Mouse (Mus musculus): Measurements from ENCODE around the gene Mindy4.

Mindy4 gene

DNA sequence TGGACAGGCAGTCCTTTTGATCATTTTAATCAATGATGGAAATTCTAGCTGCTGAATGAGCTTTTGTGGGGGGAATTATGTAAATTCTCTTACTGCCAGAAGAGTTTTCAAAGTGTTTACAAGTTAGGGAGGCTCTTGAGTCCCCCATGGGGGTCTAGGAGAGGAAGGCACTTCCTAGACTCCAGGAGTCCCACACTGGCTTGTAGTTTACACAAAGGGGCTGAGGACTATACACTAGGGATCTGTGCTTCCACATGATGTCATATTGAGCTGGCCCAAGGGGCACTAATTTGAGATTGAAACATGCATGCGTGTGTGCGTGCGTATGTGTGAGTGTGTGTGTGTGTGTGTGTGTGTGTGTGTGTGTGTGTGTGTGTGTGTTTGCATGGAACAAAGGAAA is 748 bp downstream of the Mindy4 start:
- in situ Hi-C loops (cut with MboI): no loop called here

- in situ Hi-C loops (cut with MboI): no loop called here
Measured at GRCm38 (mm10) chr6:55207786-55208185, 4.6 kb downstream of the Mindy4 start.

- in situ Hi-C loops (cut with MboI): no loop called here
Measured at GRCm38 (mm10) chr6:55210423-55211365, 7.5 kb downstream of the Mindy4 start.

GRCm38 (mm10) chr6:55214541-55214940 is 11.4 kb downstream of the Mindy4 start:
- in situ Hi-C loops (cut with MboI): no loop called here

DNA sequence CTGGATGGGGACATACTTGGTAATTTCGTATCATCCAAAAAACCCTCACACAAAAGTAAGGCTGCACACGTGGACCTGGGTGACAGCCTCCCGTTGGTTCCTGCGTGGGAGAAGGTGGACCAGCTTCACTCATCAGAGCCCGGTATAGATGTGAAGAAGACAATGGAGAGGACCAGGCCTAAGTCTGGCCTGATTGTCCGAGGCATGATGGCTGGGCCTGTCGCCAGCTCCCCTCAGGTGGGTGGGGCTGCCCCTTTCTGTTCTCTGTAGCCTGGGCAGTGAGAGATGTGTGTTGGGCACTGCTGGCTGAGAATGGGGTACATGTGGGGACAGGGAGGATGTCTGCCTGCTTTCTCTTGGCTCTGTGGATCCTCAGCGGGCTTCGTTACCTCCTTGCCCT is 15.0 kb downstream of the Mindy4 start:
- in situ Hi-C loops (cut with MboI): no loop called here

DNA sequence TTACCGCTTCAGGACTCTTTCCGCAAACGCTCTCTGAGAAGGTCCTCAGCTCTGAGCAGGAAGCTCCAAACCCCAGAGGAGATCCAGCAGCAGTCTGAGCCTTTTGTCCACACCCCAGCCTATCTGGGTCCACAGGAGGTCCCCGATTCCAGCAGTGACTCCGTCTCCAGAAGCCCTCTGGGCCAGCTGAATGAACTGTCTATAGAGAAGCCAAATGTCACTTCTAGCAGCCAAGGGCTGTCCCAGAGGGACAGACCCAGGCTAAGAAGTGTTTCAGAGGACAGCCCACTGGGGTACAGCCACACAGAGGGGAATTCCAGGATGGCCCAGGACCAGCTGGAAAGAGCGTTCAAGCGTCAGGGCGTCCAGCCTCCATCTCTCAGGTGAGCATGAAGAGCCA is 20.8 kb downstream of the Mindy4 start:
- in situ Hi-C loops (cut with MboI): no loop called here

- in situ Hi-C loops (cut with MboI): no loop called here
Measured at GRCm38 (mm10) chr6:55230048-55230447, 26.9 kb downstream of the Mindy4 start.

DNA sequence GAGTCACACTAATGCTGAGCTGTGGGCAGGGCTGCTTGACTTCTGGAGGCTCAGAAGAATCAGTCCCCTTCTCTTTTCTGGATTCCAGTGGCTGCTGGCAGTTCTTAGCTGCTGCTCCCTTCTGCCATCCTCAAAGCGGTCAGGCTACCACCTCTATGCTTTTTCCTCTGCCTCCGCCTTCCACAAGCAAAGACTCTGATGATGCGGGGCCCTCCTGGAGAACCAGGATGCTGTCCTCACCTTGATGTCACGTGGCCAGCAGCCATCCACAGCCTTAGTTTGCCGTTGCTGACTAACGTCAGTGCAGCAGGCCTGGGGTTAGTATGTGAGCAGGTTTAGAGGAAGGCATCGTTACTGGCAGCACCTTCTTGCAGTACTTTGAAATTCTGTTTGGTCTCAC is 28.9 kb downstream of the Mindy4 start:
- in situ Hi-C loops (cut with MboI): no loop called here

DNA sequence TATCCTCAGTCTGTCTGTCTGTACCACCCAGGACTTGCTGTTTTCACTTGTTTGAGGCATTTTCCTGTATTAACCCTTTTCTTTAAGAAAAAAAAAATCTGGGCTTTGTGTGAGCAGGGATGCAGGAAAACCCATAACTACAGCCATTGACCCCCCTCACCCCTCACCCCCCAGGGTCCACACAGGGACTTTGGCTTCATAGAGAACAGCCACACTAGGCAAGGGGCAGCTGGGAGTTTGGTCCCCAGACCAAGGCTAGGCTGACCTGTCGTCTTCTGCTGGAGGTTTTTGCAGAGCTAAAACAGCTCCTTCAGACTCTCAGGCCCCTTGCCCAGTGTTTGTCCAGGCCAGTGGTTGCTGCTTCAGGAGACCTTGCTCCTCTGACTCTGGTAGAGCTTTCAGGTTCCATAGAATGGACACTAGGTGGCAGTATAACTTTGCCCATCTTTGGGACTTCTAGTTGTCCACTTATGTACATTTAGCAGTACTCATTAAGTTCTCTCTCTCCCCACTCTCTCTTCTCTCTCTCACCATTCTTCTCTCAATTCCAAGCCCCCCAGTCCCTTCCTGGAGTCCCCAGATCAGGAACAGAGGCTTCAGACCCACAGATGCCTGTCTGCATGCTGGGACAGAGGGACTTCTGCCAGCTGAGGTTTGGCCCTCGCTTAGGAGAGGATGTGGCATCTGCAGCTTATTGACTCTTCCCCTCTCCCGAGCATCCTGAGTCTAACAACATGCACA is 29.5 kb downstream of the Mindy4 start:
- in situ Hi-C loops (cut with MboI): no loop called here

DNA sequence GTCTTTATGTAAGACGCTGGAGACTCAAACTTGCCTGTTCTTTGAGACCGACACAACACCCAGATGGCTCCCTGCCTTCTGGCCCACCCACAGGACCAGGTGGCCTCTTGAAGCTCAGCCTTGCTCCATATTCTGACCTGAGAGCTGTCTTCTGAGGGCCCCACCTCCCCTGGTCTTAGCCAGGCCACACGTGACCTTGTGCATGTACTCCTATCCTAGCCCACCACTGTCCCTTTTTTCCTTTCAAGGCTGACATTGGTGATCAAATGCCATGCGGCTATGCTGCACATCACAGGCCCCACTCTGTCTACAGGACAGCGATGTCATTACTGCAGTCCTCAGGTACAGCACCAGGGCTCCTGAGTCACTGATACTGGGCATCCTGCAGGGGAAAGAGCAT is 30.1 kb downstream of the Mindy4 start:
- in situ Hi-C loops (cut with MboI): no loop called here

- in situ Hi-C loops (cut with MboI): no loop called here
Measured at GRCm38 (mm10) chr6:55234636-55235035, 31.5 kb downstream of the Mindy4 start.

DNA sequence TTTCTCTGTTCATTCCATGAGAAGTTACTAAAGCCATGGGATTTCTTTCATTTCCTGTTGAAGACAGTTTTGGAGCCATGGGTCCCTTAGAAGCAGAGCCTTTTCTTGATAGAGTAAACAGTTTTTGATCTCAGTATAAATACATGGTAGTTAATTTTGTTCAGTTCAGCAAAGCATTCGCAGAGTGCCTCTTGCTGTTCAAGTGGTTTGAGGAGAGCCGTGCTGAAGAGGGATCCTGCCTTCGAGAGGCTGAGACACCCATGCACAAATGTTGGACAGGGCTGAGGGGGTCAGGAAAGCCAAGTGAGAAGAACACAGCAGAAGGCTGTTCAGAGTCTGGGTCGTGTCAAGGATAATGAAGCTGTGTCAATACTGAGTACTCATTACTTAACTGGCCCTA is 32.5 kb downstream of the Mindy4 start:
- in situ Hi-C loops (cut with MboI): no loop called here

DNA sequence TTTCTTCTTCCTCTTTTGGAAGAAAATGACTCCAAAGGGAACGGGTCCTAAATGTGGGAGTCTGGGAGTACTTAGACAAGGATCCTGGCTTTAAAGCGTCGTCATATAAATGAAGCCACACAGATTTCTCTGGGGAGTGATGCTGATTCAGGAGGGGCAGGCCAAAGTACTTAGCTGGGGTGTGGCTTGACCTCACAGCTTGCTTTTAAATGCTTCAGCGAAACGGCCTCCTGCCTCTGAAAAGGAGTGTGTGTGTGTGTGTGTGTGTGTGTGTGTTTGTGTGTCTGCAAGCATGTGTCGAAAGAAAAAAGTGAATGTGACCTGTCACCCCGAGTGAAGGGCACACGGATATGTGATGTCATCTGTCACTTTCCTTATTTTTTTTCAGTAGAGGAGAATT is 36.7 kb downstream of the Mindy4 start:
- in situ Hi-C loops (cut with MboI): no loop called here

DNA sequence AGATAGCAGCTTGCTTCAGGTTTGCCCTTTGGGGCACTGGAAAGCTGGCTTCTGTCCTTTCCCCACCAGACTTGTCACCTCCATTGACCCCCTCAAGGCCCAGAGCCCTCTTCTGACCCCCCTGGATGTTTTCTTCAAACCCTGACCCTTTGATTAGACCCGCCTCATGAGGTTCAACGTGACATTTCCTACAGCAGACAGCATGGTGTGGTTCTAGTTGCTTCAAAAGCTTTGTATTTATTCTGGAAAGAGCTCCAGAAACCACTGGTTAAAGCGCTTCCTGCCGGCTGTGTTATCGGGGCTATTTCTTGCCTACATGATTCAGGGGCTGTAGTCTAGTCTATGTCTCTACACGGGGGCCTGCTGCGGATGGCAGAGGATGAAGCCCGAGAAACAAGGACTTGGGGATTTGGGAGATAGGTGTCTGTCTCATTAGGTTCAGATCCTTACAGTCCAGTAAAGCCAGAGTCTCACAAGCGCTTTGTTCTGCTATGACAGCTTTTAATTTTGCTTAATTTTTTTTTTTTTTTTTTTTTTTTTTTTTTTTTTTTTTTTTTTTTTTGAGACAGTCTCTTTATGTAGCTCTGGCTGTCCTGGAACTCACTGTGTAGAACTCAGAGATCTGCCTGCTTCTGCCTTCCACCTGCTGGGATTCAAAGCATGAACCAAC is 37.5 kb downstream of the Mindy4 start:
- in situ Hi-C loops (cut with MboI): no loop called here

- in situ Hi-C loops (cut with MboI): no loop called here
Measured at GRCm38 (mm10) chr6:55241479-55241878, 38.3 kb downstream of the Mindy4 start.

DNA sequence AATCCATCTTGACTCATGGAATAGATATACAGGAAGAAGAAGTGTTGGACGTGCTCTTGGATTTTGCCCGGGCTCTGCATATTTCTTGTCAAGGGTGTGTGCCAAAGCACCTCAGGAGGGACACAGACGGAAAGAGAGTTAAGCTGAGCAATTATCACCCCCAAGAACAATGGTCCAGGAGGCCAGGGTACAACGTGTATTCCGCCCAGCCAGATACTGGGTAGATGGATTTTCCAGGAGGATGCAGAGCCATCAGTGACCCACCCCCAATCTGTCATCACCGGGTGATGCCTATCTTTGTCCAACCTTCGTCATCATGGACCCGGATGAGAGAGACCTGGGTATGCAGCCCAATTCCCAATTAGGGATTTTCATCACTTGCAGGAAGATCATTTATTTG is 42.5 kb downstream of the Mindy4 start:
- in situ Hi-C loops (cut with MboI): no loop called here

DNA sequence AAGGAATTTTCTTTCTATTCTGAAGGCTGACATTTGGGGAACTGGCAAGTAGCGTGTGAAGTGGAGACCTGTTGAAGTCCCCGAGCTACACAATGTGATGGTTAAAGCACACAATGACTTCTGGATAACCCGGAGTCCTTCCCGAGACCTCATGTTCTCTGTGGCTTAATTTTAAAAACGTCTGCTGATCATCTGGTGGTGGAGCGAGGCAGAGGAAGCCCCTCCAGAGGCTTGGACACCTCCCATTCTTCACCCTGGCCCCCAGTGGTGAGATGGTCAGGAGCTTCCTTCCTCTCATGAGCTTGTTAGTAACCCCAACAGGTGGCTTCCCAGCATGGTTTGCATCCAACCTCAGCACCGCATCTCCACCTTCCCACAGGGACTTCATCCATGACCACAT is 43.3 kb downstream of the Mindy4 start:
- in situ Hi-C loops (cut with MboI): no loop called here

GRCm38 (mm10) chr6:55246911-55247438 is 43.8 kb downstream of the Mindy4 start:
- in situ Hi-C loops (cut with MboI): no loop called here

DNA sequence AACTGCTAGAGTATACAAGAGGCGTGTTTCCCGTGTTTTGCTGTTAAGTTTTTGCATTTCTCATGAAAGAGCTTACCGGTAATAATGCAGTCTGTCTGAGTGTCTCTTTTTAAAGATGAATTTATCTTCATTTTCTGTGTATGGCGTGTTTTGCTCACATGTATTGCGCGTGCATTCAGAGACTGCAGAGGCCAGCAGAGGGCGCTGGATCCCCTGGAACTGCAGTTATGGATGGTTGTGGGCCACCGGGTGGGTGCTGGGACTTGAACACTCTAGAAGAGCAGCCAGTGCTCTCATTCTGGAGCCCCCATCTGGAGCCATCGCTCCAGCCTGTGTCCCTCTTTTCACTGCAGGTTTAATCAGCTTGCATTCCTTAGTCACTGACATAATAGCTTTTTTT is 46.1 kb downstream of the Mindy4 start:
- in situ Hi-C loops (cut with MboI): no loop called here

DNA sequence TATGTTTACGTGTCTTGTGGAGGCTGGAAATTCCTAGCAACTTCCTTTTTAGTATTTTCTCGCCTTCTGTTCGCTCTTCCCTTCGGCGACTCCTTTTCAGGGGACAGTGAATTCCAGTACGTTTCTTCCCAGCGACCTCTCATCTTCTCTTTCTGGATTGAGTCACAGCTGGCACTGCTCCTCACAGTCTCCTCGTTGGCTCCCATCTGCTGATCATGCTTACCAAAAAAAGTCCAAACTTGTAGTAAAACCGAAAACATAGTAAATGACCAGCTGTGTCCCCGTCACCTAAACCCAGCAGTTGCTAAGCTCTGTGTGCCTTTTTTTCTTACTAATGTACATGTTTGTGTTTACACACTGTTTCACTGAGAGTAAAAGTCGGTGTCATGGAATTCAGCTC is 47.6 kb downstream of the Mindy4 start:
- in situ Hi-C loops (cut with MboI): no loop called here

DNA sequence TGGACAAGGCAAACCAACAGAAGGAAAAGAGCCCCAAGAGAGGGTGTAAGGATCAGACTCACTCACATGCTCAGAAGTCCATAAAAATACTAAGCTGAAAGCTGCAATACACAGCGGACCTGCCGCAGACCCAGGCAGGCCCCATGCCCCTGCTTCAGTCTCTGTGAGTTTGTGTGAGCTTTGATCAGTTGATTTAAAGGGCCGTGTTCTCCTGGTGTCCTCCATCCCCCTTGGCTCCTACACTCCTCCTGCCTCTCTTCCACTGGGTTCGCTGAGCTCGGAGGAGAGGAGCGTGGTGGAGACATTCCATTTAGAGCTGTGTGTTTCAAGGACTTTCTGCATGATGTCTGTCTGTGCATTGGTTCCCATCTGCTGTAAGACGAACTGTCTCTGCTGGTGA is 48.4 kb downstream of the Mindy4 start:
- in situ Hi-C loops (cut with MboI): no loop called here

DNA sequence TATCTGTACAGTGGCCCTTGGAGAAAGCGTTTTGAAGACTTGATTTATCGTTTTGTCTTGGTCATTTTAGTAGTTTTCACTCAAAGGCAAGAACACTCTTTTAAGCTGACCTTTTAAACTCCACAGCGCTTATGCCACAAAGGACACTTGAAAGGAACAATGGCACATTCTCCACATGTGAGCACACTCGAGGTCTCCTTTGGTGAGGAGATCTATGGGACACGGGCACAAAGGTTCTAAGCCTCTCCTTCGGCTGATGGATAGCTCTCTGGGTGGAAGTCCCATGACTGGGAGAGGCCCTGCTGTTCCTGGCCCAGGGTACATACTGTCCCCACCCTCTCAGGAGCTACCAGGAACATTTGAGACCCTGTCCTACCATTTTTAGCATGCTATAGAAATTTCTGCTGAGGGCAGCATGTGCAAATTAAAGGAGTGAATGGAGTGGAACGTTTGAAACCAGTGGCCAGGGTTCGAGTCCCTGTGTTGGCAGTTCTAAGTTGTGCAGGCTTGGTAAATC is 49.6 kb downstream of the Mindy4 start:
- in situ Hi-C loops (cut with MboI): no loop called here

Measured in mature B cell (primary cell).